Mouse (Mus musculus) intestine, embryonic 14.5 days (tissue): ENCODE results near the gene Mrrf. TPM values are rescaled to one million over a fixed set of nuclear protein-coding genes. Genes with fewer than 3 reads are reported as not detected.

ENCODE experiments used
- ATAC-seq: fragments of 200-750 bp; cut with Nextera tagmentation; replicated peaks from 2 replicates; pipeline ENCODE4 v1.8.0; 2017; ENCODE audit warnings: low read depth, moderate number of reproducible peaks, moderate TSS enrichment, moderate library complexity; ENCODE audit not compliant: low FRiP score, low TSS enrichment
- DNase-seq: peaks from one replicate; pipeline ENCODE4 v3.0.0-alpha.2; 2018; ENCODE audit warnings: low spot score
- H3K27ac ChIP-seq: fragments of 300-500 bp; sonication (generic); 2 replicates; pipeline ENCODE4 v1.5.1; 2014; ENCODE audit warnings: low read depth, mild to moderate bottlenecking, control low read depth
- H3K27me3 ChIP-seq: fragments of 300-500 bp; sonication (generic); replicated peaks from 2 replicates; pipeline ENCODE4 v1.6.1; 2014; ENCODE audit warnings: low read length, control low read depth; ENCODE audit not compliant: control insufficient read depth, insufficient read depth
- H3K36me3 ChIP-seq: fragments of 300-500 bp; sonication (generic); 2 replicates; pipeline ENCODE4 v1.6.1; 2014; ENCODE audit warnings: low read length, control low read depth; ENCODE audit not compliant: control insufficient read depth, insufficient read depth
- H3K4me1 ChIP-seq: fragments of 300-500 bp; sonication (generic); replicated peaks from 2 replicates; pipeline ENCODE4 v1.6.1; 2014; ENCODE audit warnings: low read length, control low read depth, mixed read lengths; ENCODE audit not compliant: control insufficient read depth, insufficient read depth
- H3K4me2 ChIP-seq: fragments of 300-500 bp; sonication (generic); 2 replicates; pipeline ENCODE4 v1.6.1; 2014; ENCODE audit warnings: low read length
- H3K4me3 ChIP-seq: fragments of 300-500 bp; sonication (generic); 2 replicates; pipeline ENCODE4 v1.5.1; 2014; ENCODE audit warnings: low read depth, low read length, control low read depth, mixed read lengths
- H3K9ac ChIP-seq: fragments of 300-500 bp; sonication (generic); 2 replicates; pipeline ENCODE4 v1.6.1; 2014; ENCODE audit warnings: mild to moderate bottlenecking, low read length
- H3K9me3 ChIP-seq: fragments of 300-500 bp; sonication (generic); 2 replicates; pipeline ENCODE4 v1.6.1; 2016; ENCODE audit warnings: low read length, control low read depth; ENCODE audit not compliant: control insufficient read depth
- WGBS: fragments of 180-500 bp; shearing (Covaris S2); extraction: QIAGEN DNeasy Blood & Tissue Kit; methylation state at CpG from one replicate; pipeline ENCODE4 v1.1.7; 2014; 5-methylcytosine and 5-hydroxymethylcytosine counted together
- polyA plus RNA-seq: library from polyadenylated mRNA; unstranded; fragments of >200 nt; fragmentation: Nextera tagmentation; extraction: Ambion mirVana; gene quantifications from 2 replicates; pipeline ENCODE4 v1.2.1, GENCODE M21; 2014

Mrrf gene
- polyA plus RNA-seq, 1 experiment from 2014 or later: 33.3 TPM

DNA sequence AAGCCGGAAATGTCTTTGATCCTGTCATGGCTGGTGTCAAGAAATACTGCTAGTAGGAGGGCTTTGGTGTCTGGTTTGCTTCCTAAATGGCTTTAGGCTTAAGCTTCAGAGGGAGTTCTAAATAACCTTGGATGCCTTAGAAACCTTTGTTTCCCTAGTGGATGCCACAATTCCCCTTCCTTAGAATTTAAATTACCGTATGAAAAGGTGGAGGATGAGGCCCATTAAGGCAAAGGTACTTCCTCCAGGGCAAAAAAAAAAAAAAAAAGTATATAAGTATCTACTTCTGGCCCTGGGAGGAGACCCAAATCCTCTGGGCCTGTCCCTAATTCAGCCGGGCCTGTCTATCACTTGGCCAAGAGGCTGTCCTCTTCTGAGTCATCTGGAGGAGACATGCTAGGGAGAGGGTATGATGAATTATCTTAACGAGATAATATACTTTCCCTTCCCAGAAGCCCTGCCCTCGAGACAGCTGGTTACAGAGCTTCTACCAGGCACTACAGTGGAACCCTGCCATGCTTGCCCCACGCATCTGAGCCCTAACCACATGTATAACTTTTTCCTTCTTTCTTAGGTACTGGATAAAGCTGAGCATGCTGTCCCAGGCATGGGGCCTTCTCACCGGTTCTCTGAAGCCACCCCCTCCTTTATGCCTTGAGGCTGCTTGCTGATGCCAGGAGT lies 86.1 kb downstream of the Mrrf start:
- Histone ChIP-seq H3K27me3 (no peaks in the 10 kb centered on the region), H3K9ac (no peak overlapping the region), H3K27ac (no peak overlapping the region), H3K4me1 (peaks cover 6% of the 10 kb centered on the region; the same call in 1 of the 2 replicates), H3K4me3 (no peak overlapping the region), H3K4me2 (no peak overlapping the region), H3K36me3 (no peaks in the 10 kb centered on the region), H3K9me3 (no peaks in the 10 kb centered on the region)
- DNase-seq: no peak
- no peak for ATAC-seq
- WGBS: 49% methylated on average over 7 of the region's 7 CpGs

GRCm38 (mm10) chr2:36223436-36223835 lies 87.2 kb downstream of the Mrrf start:
- H3K4me2 ChIP-seq: no peak overlapping the region
- no peaks in the 10 kb centered on the region for H3K9me3 ChIP-seq
- H3K9ac ChIP-seq: no peak overlapping the region
- H3K4me1 ChIP-seq: no peaks in the 10 kb centered on the region
- H3K36me3 ChIP-seq: no peaks in the 10 kb centered on the region
- DNase-seq: no peak
- no peak for ATAC-seq
- H3K27ac ChIP-seq: no peak overlapping the region
- no peak overlapping the region for H3K4me3 ChIP-seq
- no peaks in the 10 kb centered on the region for H3K27me3 ChIP-seq

GRCm38 (mm10) chr2:36224153-36224552 lies 88.0 kb downstream of the Mrrf start:
- H3K9ac ChIP-seq: no peak overlapping the region
- no peak overlapping the region; the same call in 1 of the 2 replicates for H3K27ac ChIP-seq
- H3K27me3 ChIP-seq: no peaks in the 10 kb centered on the region
- no peak overlapping the region for H3K4me2 ChIP-seq
- no peaks in the 10 kb centered on the region for H3K36me3 ChIP-seq
- WGBS: 73% methylated on average over 7 of the region's 7 CpGs
- DNase-seq: no peak
- H3K9me3 ChIP-seq: no peaks in the 10 kb centered on the region
- no peak for ATAC-seq
- no peaks in the 10 kb centered on the region for H3K4me1 ChIP-seq
- H3K4me3 ChIP-seq: no peak overlapping the region

- Histone ChIP-seq H3K9ac (no peak overlapping the region), H3K27me3 (no peaks in the 10 kb centered on the region), H3K36me3 (no peaks in the 10 kb centered on the region), H3K4me3 (no peak overlapping the region), H3K27ac (no peak overlapping the region; the same call in 1 of the 2 replicates), H3K9me3 (no peaks in the 10 kb centered on the region), H3K4me2 (no peak overlapping the region), H3K4me1 (no peaks in the 10 kb centered on the region)
- WGBS: 27% methylated on average over 2 of the region's 2 CpGs
- DNase-seq: no peak
- no peak for ATAC-seq
Measured at GRCm38 (mm10) chr2:36224599-36224998, 88.4 kb downstream of the Mrrf start.

DNA sequence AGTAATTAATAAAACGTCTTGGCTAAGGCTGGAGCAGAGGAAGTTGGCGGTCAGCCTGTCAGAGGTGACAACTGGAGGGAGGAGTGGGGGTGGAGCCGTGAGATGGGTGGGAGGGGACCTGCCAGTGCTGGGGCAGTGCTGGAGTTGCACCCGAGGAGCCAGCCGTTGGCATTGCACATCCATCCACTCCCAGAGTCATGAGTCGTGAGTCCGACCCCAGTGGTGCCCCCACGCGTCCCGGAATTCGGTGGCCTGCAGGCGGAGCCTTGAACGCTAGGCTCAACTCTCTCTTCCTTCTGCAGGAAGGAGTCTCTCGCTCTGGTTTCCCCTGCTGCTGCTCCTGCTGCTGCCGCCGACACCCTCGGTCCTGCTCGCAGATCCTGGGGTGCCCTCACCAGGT lies 94.2 kb downstream of the Mrrf start, which contains the start of gene Ptgs1:
TSS of gene Ptgs1 (plus strand) at position 61 of the 400 bp plus-strand sequence.
- peak within 1 kb of the TSS; percentile 76 for H3K4me2 ChIP-seq
- H3K36me3 ChIP-seq: no peaks in the 10 kb centered on the region
- peak within 1 kb of the TSS; percentile 38 for H3K4me3 ChIP-seq
- WGBS: 1% methylated on average over 18 of the region's 18 CpGs
- H3K27ac ChIP-seq: no peak within 1 kb of the TSS
- DNase-seq: no peak
- H3K27me3 ChIP-seq: no peaks in the 10 kb centered on the region
- H3K9ac ChIP-seq: peak within 1 kb of the TSS; percentile 48
- no peaks in the 10 kb centered on the region for H3K9me3 ChIP-seq
- peak; percentile 30; the same call in 1 of the 2 replicates for ATAC-seq
- H3K4me1 ChIP-seq: peaks cover 10% of the 10 kb centered on the region; the same call in 1 of the 2 replicates

DNA sequence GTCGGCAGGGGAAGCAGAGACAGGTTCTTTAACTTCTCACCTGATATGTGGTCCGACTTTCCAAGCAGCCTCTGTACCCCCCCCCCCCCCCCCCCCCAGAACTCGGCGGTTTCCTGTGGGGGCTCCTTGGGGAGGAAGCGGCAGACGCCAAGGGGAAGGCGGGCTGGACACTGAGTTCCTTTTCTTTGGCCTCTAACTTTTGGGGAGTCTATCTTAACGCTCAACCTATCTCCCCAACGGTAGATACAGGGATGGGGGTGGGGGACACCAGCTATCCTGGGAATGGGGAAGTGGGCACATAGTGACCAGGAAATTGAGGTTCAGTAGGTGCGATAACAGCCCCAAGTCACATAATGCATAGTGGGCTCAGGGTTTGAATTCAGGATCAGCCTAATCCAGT lies 94.8 kb downstream of the Mrrf start:
- DNase-seq (no peak), ATAC-seq (no peak)
- WGBS: 24% methylated on average over 10 of the region's 10 CpGs
- H3K27me3 ChIP-seq: no peaks in the 10 kb centered on the region
- H3K4me3 ChIP-seq: peak overlapping the region; percentile 38
- H3K9me3 ChIP-seq: no peaks in the 10 kb centered on the region
- peaks cover 13% of the 10 kb centered on the region; the same call in 1 of the 2 replicates for H3K4me1 ChIP-seq
- H3K27ac ChIP-seq: no peak overlapping the region
- H3K4me2 ChIP-seq: peak overlapping the region; percentile 76
- H3K36me3 ChIP-seq: no peaks in the 10 kb centered on the region
- peak overlapping the region; percentile 48 for H3K9ac ChIP-seq

GRCm38 (mm10) chr2:36234526-36235368 lies 98.6 kb downstream of the Mrrf start:
- H3K9ac ChIP-seq: no peak overlapping the region
- no peaks in the 10 kb centered on the region for H3K36me3 ChIP-seq
- no peaks in the 10 kb centered on the region for H3K27me3 ChIP-seq
- WGBS: 44% methylated on average over 7 of the region's 7 CpGs
- H3K4me2 ChIP-seq: no peak overlapping the region
- H3K27ac ChIP-seq: 0 out of 2 replicates have a peak overlapping the region, but pooled peaks have one; percentile 2
- ATAC-seq: no peak
- DNase-seq: no peak
- H3K4me3 ChIP-seq: no peak overlapping the region
- H3K9me3 ChIP-seq: no peaks in the 10 kb centered on the region
- H3K4me1 ChIP-seq: peaks cover 22% of the 10 kb centered on the region; the same call in 1 of the 2 replicates

- DNase-seq: no peak
- WGBS: 35% methylated on average over 4 of the region's 4 CpGs
- Histone ChIP-seq H3K4me1 (peaks cover 22% of the 10 kb centered on the region; the same call in 1 of the 2 replicates), H3K27me3 (no peaks in the 10 kb centered on the region), H3K4me3 (no peak overlapping the region), H3K36me3 (no peaks in the 10 kb centered on the region), H3K4me2 (no peak overlapping the region), H3K9me3 (no peaks in the 10 kb centered on the region), H3K9ac (no peak overlapping the region), H3K27ac (no peak overlapping the region)
- no peak for ATAC-seq
Measured at GRCm38 (mm10) chr2:36235917-36236316, 99.7 kb downstream of the Mrrf start.
